Mouse (Mus musculus): ENCODE measurements around the gene Hinfp. TPM values are rescaled to one million over a fixed set of nuclear protein-coding genes. Genes with fewer than 3 reads are reported as not detected.

Hinfp gene
- total RNA-seq, 2 experiments from 2014 or later: 6.3 to 6.8 TPM

DNA sequence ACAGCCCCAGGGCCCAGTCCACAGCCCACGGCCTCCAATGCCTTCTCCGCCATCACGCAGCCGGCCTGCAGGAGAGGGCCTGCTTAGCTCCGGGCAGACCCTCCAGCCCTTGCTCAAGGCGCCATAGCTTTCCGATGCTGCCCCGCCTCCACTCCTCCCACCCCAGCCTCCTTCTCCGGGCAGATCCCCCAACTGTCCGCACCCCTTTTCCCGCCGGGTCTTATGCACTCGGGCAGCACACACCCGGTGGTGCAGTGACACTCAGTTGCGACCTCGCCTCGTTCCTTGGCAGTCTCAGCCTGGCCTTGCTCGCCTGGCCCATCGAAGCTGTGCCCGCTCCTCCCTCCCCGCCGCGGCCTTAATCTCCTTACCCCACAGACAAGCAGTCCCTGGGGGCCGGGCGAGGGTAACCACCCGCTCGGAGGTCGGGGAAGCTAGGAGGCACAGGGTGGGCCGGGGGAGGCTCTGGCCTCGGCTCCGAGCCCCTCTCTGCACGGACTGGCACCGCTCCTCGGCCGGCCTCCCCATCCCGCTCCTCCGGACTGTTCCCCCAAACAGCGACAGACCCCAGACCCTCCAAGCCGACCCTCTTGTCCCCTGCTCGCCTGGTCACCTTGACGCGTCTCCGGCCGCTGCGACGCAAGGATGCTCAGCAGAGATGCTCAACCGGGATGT, 17.9 kb downstream of the Hinfp start:
- intact Hi-C loops (cut with DNase I): no loop called here
- Histone ChIP-seq H3K27ac (peak overlapping the region; percentile 46), H3K4me3 (peak overlapping the region; percentile 78)
- peak; percentile 48 for DNase-seq
- no peak for TF ChIP-seq CTCF (IDR thresholded peaks at IDR 0.05)

DNA sequence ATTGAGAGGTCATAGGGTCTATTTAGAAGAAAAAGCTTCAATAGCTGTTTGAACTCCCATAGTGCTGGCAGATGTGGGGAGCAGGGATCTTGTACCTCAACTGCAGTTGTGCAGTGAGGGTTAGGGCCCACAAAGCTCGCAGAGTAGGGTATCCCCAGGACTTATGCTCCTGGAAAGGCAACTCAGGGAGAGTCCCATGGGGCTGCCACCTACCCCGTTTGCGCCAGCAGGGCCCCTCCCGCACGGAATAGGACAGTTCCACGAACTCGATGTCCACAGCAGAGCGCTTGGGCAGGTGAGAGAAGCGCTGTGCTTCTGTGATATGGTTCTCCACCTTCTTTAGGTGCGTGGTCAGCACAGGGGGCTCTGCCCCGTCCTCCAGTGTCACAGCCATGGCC, 18.5 kb downstream of the Hinfp start:
- peak overlapping the region; percentile 78 for H3K4me3 ChIP-seq
- no peak for TF ChIP-seq CTCF (IDR thresholded peaks at IDR 0.05)
- intact Hi-C loops (cut with DNase I): no loop called here

DNA sequence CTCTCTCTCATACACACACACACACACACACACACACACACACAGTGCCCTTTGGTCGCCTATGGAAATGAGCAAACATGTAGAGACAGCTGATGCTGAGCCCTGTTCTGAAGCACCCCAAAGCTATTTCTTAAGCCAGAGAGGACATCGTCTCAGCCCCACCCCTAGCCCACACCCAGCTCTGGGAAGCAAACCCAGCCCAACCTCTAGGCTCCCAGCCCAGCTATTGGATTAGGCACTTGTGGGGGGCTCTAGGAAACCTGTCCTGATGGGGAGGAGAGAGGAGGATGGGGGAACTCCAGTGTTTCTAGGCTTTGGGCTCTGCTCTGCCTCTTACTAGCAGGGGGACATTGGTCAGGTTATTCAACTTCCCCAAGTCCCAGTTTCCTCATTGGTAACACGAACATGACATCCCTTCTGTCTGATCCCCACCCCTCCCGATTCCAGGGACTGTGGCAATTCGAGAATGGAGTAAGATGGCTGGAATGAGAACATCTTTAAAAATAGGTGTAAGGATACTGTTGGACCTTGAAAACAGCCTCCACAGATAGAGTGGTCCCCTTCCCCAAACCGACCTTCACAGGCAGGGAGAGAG, 19.1 kb downstream of the Hinfp start:
- Histone ChIP-seq H3K4me3 (no peak overlapping the region), H3K27ac (no peak overlapping the region)
- intact Hi-C loops (cut with DNase I): no loop called here
- no peak for TF ChIP-seq CTCF (IDR thresholded peaks at IDR 0.05)
- peak; percentile 50 for DNase-seq

More for the DNA sequence above, 18.5 kb downstream of the Hinfp start:
- no peak for DNase-seq
- no peak overlapping the region for H3K27ac ChIP-seq

DNA sequence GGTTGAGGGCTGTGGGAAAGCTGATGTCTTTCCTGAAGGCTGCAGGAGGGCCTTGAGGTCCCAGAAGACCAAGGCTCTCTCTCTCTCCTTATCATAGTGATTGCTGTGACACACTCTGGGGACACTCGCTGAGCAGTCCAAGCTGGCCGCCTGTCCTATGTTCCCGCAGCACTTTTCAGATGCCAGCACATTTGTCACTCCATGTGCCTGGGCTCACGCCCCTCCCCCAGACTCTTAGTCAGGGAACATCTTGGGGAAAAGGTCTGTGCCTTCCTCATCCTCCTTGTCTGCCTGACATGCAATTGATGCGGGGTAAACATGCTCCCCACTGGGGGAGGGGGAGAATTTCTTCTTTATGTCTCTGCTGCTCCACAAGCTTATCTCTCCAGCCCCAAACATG, 22.3 kb downstream of the Hinfp start:
- DNase-seq: no peak
- intact Hi-C loops (cut with DNase I): no loop called here
- H3K27ac ChIP-seq: no peak overlapping the region
- no peak for TF ChIP-seq CTCF (IDR thresholded peaks at IDR 0.05)
- no peak overlapping the region for H3K4me3 ChIP-seq

DNA sequence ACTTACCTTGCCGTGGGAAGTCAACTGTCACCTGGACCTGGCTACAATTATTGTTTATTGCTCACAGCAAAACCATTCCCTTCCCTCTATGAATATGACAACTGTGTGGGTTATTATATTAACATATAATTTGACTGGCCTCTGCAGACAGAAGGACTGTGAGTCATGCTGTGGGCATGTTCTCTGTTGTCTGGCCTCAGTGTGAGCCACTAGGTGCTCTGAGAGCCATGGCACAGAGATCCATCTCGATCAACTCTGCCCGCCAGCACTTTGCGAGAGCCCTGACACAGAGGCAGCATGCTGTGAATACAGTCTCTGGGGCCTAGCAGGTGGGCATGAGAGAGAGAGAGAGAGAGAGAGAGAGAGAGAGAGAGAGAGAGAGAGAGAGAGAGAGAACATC, 35.5 kb downstream of the Hinfp start:
- intact Hi-C loops (cut with DNase I): loop anchor here (1.0 kb wide), 1 partner anchor 31 kb away; no protein-coding TSS in a partner anchor
- H3K27ac ChIP-seq: no peak overlapping the region

DNA sequence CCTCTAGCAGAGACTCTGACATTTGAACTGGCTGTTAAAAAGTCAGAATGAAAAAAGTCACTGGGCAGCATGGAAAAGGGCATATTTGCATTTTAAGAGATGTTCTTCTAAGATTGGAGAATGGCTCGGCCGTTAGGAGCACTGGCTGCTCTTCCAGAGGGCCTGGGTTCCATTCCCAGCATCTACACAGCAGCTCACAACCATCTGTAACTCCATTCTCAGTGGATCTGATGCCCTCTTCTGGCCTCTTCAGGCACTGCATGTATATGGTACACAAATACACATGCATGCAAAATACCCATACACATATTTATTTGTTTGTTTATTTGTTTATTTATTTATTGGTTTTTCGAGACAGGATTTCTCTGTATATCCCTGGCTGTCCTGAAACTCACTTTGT, 36.4 kb downstream of the Hinfp start:
- no peak overlapping the region for H3K4me3 ChIP-seq
- peak; percentile 69 for TF ChIP-seq CTCF (IDR thresholded peaks at IDR 0.05)
- intact Hi-C loops (cut with DNase I): loop anchor here (1.0 kb wide), 1 partner anchor 30 kb away; no protein-coding TSS in a partner anchor
- DNase-seq: peak; percentile 39
- no peak overlapping the region for H3K27ac ChIP-seq

More for the DNA sequence above, 35.5 kb downstream of the Hinfp start:
- DNase-seq: no peak
- TF ChIP-seq CTCF (IDR thresholded peaks at IDR 0.05): no peak
- no peak overlapping the region for H3K4me3 ChIP-seq

DNA sequence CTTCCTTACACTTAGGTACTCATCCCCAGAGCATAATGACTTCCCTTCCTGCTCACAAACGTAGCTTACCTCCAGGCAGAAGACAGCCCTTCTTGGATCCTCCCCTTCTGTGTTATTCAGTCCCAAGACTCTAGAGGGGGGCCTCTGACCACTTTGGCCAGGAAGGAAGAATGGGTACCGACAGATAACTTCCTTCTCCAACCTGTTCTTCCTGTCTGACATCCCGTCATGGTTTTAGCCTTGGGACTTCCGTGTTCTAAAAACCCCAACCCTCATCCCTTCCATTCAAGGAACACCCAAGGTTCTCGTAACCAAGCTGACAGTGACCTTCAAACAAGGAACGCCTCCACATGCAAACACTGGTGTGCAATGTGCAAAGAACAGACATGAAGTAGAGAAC, 37.0 kb downstream of the Hinfp start, which contains the start of gene Nlrx1:
Gene Nlrx1 (minus strand): TSS at position 168 of the 400 bp plus-strand sequence.
- DNase-seq: no peak

DNA sequence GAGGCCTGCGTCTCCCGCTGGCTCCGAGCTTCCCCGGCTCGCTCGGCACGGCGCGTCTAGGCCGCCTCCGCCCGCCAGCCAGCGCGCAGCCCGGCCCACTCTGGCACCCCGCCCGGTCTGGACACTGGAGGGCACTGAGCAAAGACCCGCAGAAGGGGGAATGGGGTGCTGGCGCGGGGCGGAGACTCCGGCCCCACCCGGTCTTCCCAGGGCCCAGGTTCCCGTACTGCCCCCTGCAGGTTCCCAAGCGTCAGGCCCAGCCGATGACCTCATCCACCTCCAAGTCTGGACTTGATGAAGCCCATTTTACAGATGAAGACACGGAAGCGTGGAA, 37.5 kb downstream of the Hinfp start:
- Histone ChIP-seq H3K4me3 (peak overlapping the region; percentile 86), H3K27ac (peak overlapping the region; percentile 97)
- TF ChIP-seq CTCF (IDR thresholded peaks at IDR 0.05): peak; percentile 82
- intact Hi-C loops (cut with DNase I): no loop called here
- DNase-seq: peak; percentile 96

More for the DNA sequence above, 37.0 kb downstream of the Hinfp start, which contains the start of gene Nlrx1:
- Histone ChIP-seq H3K4me3 (peak within 1 kb of the TSS; percentile 86), H3K27ac (peak within 1 kb of the TSS; percentile 97)
- no peak for TF ChIP-seq CTCF (IDR thresholded peaks at IDR 0.05)
- intact Hi-C loops (cut with DNase I): no loop called here

DNA sequence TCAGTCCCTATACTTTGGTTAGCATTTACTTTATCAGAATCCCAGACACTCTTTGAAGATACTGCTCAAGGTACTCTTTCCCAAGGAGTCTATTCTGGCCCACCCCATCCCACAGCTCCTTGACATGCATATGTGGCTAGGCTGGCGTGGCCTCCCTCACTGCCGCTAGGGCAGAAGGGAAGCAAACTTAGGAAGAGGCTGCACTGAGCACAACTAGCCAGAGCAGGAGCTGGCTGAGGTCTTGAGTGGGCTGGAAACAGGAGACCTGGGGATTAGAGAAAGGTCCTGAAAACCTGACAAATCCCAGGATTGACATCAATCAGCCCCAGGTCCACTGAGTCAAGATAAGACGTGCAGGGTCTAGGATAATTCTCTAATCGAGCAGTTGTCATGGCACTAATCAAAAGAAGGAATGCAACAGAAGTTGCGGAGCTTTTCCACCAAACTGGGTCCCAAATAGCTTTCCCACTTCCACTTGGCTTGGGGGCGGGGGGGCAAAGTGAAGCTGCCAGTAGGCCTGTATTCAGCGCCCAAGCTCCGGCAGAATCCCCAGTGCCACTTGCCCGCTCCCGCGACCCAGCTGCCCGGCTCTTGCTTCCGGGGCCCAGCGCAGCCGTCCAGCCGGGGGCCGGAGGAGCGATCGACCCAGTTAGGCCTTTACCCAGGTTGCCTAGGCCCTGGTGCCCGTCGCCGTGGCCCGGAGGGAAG, 38.0 kb downstream of the Hinfp start:
- Histone ChIP-seq H3K4me3 (peak overlapping the region; percentile 86), H3K27ac (peak overlapping the region; percentile 97)
- DNase-seq: peak; percentile 60
- peak; percentile 30 for TF ChIP-seq CTCF (IDR thresholded peaks at IDR 0.05)
- intact Hi-C loops (cut with DNase I): no loop called here

DNA sequence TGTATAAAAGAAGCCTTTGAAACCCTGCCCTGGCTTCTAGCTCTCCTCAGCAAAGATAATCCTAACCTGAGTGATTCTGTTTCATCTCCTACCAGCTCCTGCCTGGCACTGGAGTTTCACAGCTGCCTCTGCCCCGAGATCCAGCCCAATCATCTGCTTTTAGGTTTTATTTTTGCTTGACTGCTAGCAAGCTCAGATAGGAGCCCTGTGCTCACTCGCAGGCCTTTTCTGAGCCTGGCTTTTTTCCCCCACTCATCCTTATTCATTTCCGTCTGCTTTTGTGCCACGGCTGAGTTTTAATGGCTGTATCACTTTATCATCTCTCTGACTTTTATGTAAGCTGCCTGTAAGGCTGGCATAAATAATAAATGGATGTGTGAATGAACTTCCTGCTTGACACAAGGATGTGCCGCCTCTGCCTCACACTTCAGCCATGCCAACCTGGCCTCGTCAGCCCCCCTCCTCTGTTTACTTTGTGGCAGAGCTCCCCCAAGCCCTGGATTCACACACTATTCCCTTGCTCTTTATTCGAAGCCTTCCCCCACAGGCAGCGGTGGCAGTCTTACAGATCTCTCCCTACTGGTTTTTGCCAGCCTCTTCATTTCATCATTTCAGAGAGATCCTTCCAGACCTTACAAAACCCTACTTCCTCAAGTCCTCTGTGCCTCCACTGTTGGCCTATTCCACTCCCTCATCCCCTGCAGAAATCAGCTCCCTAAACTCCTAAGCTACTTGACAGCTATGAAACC, 38.8 kb downstream of the Hinfp start:
- intact Hi-C loops (cut with DNase I): no loop called here
- peak overlapping the region; percentile 97 for H3K27ac ChIP-seq
- H3K4me3 ChIP-seq: peak overlapping the region; percentile 86
- no peak for DNase-seq
- no peak for TF ChIP-seq CTCF (IDR thresholded peaks at IDR 0.05)

DNA sequence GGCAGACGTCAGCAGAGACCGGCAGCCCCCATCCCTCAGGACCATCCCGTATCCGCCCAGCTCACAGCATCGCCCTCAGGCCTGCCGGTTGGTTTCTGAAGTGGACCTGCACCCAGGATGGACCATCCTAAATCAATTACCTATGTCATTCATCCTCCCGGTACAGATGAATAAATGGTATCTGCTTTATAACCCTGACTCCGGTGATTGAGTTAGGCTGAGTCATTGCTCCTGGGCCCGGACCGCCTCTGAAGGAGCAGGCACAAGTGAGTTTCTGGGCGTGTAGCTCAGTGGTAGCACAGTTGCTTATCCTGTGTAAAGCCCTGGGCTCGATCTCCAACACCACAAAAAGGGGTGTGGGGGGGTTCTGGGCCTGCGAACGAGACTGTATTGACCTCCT, 44.1 kb downstream of the Hinfp start:
- no peak for TF ChIP-seq CTCF (IDR thresholded peaks at IDR 0.05)
- intact Hi-C loops (cut with DNase I): no loop called here
- DNase-seq: no peak
- Histone ChIP-seq H3K27ac (0 out of 2 replicates have a peak overlapping the region, but pooled peaks have one; percentile 5), H3K4me3 (no peak overlapping the region)

DNA sequence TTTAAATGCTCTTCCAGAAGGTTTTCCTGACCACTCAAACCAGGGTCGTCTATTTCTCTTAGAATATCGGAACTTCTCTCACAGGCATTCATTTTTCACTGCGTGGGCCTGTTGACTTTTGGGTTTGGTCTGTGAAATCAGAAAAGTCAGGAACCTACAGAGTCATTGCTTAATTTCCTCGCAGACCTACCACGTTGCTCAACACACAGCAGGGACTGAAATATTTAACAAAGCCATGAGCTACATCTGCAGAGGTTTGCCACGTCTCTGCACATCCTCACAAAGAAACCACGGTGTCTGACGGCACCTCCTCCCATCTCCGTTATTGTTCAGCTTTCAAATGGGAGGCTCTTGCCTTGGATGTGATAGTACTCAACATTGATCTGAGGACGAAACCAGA, 46.5 kb downstream of the Hinfp start:
- Histone ChIP-seq H3K27ac (no peak overlapping the region), H3K4me3 (no peak overlapping the region)
- DNase-seq: no peak
- intact Hi-C loops (cut with DNase I): no loop called here
- TF ChIP-seq CTCF (IDR thresholded peaks at IDR 0.05): no peak

Data from gastrocnemius, adult 2 months (tissue).